ENCODE assay signal across 15 mouse cellular contexts in genomic region chrX:158652226-158652625, GRCm38 (mm10).
A peak's percentile ranks its signal among the peaks of the same experiment; 100 is the strongest.
DNase-seq lines count a peak whose midpoint lies in the region; ATAC-seq lines count a peak whose summit lies in the region.
"Had no signal": no experiment of that assay in that cellular context is flagged by ENCODE, and none has a peak within 500 bp of the region (broad histone marks: within the 10 kb centered on the region; RNA-seq: fewer than 3 reads in every experiment).

No protein-coding gene starts in this region.

- H3K4me1 ChIP-seq in hindbrain, embryonic 13.5 days (replicated peaks), result no peaks in the 10 kb centered on the region
- no peaks in the 10 kb centered on the region for H3K4me1 ChIP-seq in hindbrain, embryonic 11.5 days (replicated peaks; ENCODE audit: control insufficient read depth, insufficient read depth, low read length)
- H3K4me1 ChIP-seq in forebrain, embryonic 10.5 days, result no peaks in the 10 kb centered on the region

- WGBS in hindbrain, embryonic 13.5 days, result 63% methylated on average over 4 of the region's 4 CpGs
- 89% methylated on average over 4 of the region's 4 CpGs for WGBS in hindbrain, embryonic 11.5 days
- WGBS in forebrain, embryonic 10.5 days, result 87% methylated on average over 4 of the region's 4 CpGs

- no peak for DNase-seq in hindbrain, embryonic 11.5 days (ENCODE audit: low spot score)
- DNase-seq in Muller cell, postnatal 12 days (ENCODE audit: inconsistent ontology term), result peak; percentile 89
- DNase-seq in cerebellum, adult 18-20 months, result peak; percentile 80 to 87
- peak; percentile 24 for DNase-seq in layer of hippocampus, adult 9-11 months
- DNase-seq in natural killer cell, adult 2 months (ENCODE audit: low spot score in 2 of 2), result no peak
- no peak for DNase-seq in forebrain, embryonic 10.5 days (ENCODE audit: extremely low spot score, low spot score)
- DNase-seq in lung, postnatal 4 days, result no peak
- DNase-seq: B cell, adult 2 months; thymus, adult 18-20 months had no signal

- no peak overlapping the region for H3K4me2 ChIP-seq in hindbrain, embryonic 13.5 days
- H3K4me2 ChIP-seq in hindbrain, embryonic 11.5 days (replicated peaks; ENCODE audit: low read depth, low read length), result no peak overlapping the region
- H3K4me2 ChIP-seq: liver, embryonic 11.5 days had no signal

- H3K4me3 ChIP-seq in hindbrain, embryonic 13.5 days, result no peak overlapping the region
- H3K4me3 ChIP-seq in hindbrain, embryonic 11.5 days (ENCODE audit: low read depth, low read length), result no peak overlapping the region
- H3K4me3 ChIP-seq in forebrain, embryonic 10.5 days, result no peak overlapping the region
- H3K4me3 ChIP-seq: left cerebral cortex, adult 2 months had no signal

- no peak overlapping the region for H3K9ac ChIP-seq in hindbrain, embryonic 13.5 days
- no peak overlapping the region for H3K9ac ChIP-seq in hindbrain, embryonic 11.5 days (ENCODE audit: low read depth, low read length)

- no peaks in the 10 kb centered on the region for H3K9me3 ChIP-seq in hindbrain, embryonic 13.5 days
- H3K9me3 ChIP-seq in hindbrain, embryonic 11.5 days (ENCODE audit: control insufficient read depth, low read length), result no peaks in the 10 kb centered on the region
- no peaks in the 10 kb centered on the region for H3K9me3 ChIP-seq in forebrain, embryonic 10.5 days
- H3K9me3 ChIP-seq: G1E had no signal

- peak; percentile 52; the same call in 1 of the 2 replicates for ATAC-seq in hindbrain, embryonic 13.5 days (ENCODE audit: low FRiP score)
- ATAC-seq in hindbrain, embryonic 11.5 days (ENCODE audit: low FRiP score), result no peak
- ATAC-seq: activated CD4-positive, CD25-positive, alpha-beta regulatory T cell, adult 4 months had no signal

- no peaks in the 10 kb centered on the region for H3K27me3 ChIP-seq in hindbrain, embryonic 13.5 days
- no peaks in the 10 kb centered on the region for H3K27me3 ChIP-seq in hindbrain, embryonic 11.5 days (ENCODE audit: control insufficient read depth, insufficient read depth, low read length)
- peaks cover 35% of the 10 kb centered on the region for H3K27me3 ChIP-seq in forebrain, embryonic 10.5 days (ENCODE audit: poor library complexity, severe bottlenecking)

- no peak overlapping the region for H3K27ac ChIP-seq in hindbrain, embryonic 13.5 days
- H3K27ac ChIP-seq in hindbrain, embryonic 11.5 days (ENCODE audit: low read depth, low read length), result no peak overlapping the region
- H3K27ac ChIP-seq in forebrain, embryonic 10.5 days, result no peak overlapping the region
- H3K27ac ChIP-seq: kidney, postnatal 0 days; left cerebral cortex, adult 2 months had no signal

- no peaks in the 10 kb centered on the region for H3K36me3 ChIP-seq in hindbrain, embryonic 13.5 days
- H3K36me3 ChIP-seq in hindbrain, embryonic 11.5 days (ENCODE audit: control insufficient read depth, insufficient read depth, low read length), result no peaks in the 10 kb centered on the region
- H3K36me3 ChIP-seq in forebrain, embryonic 10.5 days (replicated peaks), result no peaks in the 10 kb centered on the region
- H3K36me3 ChIP-seq: G1E had no signal

Comparison
In these comparisons a context has a peak if more than half of its experiments do, and no peak if none do; other contexts are left out.
1. DNase-seq: peak in Muller cell, postnatal 12 days (single experiment), cerebellum, adult 18-20 months (2 of 2) and layer of hippocampus, adult 9-11 months (single experiment); none in hindbrain, embryonic 11.5 days (single experiment), natural killer cell, adult 2 months (0 of 2), forebrain, embryonic 10.5 days (single experiment) and lung, postnatal 4 days (0 of 2).